18 mouse cellular contexts compared by ENCODE assay signal in genomic region chr2:59036433-59036832, GRCm38 (mm10).
DNase-seq lines count a peak whose midpoint lies in the region; ATAC-seq and TF ChIP-seq lines count a peak whose summit lies in the region.
"Had no signal": no experiment of that assay in that cellular context is flagged by ENCODE, and none has a peak within 500 bp of the region (broad histone marks: within the 10 kb centered on the region; RNA-seq: fewer than 3 reads in every experiment).

No protein-coding gene starts in this region.

- H3K9me3 ChIP-seq in hindbrain, postnatal 0 days (ENCODE audit: low read length), result no peaks in the 10 kb centered on the region
- no peaks in the 10 kb centered on the region for H3K9me3 ChIP-seq in hindbrain, embryonic 16.5 days (ENCODE audit: control insufficient read depth, low read length)
- H3K9me3 ChIP-seq in lung, postnatal 0 days (ENCODE audit: low read length), result no peaks in the 10 kb centered on the region
- H3K9me3 ChIP-seq: embryonic facial prominence, embryonic 15.5 days; forebrain, embryonic 10.5 days; limb, embryonic 12.5 days; midbrain, embryonic 10.5 days had no signal

- H3K4me3 ChIP-seq in hindbrain, postnatal 0 days (ENCODE audit: low read length), result no peak overlapping the region
- H3K4me3 ChIP-seq in hindbrain, embryonic 16.5 days (ENCODE audit: low read length), result no peak overlapping the region
- no peak overlapping the region for H3K4me3 ChIP-seq in lung, postnatal 0 days (ENCODE audit: low read depth, low read length)
- H3K4me3 ChIP-seq: embryonic facial prominence, embryonic 15.5 days; forebrain, embryonic 10.5 days; heart, adult 2 months; limb, embryonic 12.5 days; midbrain, embryonic 10.5 days had no signal

- no peak; the same call in 1 of the 2 replicates for TF ChIP-seq EP300 in lung, postnatal 0 days (IDR thresholded peaks at IDR 0.05)

- peak; percentile 15 for DNase-seq in hindbrain, postnatal 0 days (ENCODE audit: low spot score)
- peak; percentile 29 for DNase-seq in lung, postnatal 0 days (ENCODE audit: low spot score)
- no peak for DNase-seq in lung, postnatal 10 days
- DNase-seq in cerebellum, adult 9-11 months, result peak; percentile 85
- DNase-seq in thymus, postnatal 14 days, result no peak
- DNase-seq in heart, postnatal 14 days, result no peak
- DNase-seq: adrenal gland, postnatal 10 days; B cell, adult 2 months; gastrocnemius, postnatal 10 days; heart, adult 2 months; lung, postnatal 36 days; thymus, postnatal 4 days had no signal

- 0 out of 2 replicates have a peak, but pooled peaks cover 3% of the 10 kb centered on the region for H3K4me1 ChIP-seq in hindbrain, postnatal 0 days (ENCODE audit: insufficient read depth, low read length)
- no peaks in the 10 kb centered on the region for H3K4me1 ChIP-seq in hindbrain, embryonic 16.5 days (ENCODE audit: control insufficient read depth, insufficient read depth, low read depth, low read length)
- H3K4me1 ChIP-seq in lung, postnatal 0 days (ENCODE audit: insufficient read depth, low read depth, low read length), result no peaks in the 10 kb centered on the region
- H3K4me1 ChIP-seq: embryonic facial prominence, embryonic 15.5 days; forebrain, embryonic 10.5 days; limb, embryonic 12.5 days; midbrain, embryonic 10.5 days had no signal

- no peak for ATAC-seq in hindbrain, postnatal 0 days
- ATAC-seq in hindbrain, embryonic 16.5 days, result no peak
- peak; percentile 6; the same call in 1 of the 2 replicates for ATAC-seq in lung, postnatal 0 days

- no peak overlapping the region for H3K4me2 ChIP-seq in hindbrain, postnatal 0 days (ENCODE audit: low read depth, low read length)
- no peak overlapping the region for H3K4me2 ChIP-seq in hindbrain, embryonic 16.5 days (ENCODE audit: low read length)
- H3K4me2 ChIP-seq in lung, postnatal 0 days (replicated peaks; ENCODE audit: low read depth, low read length), result no peak overlapping the region
- H3K4me2 ChIP-seq: embryonic facial prominence, embryonic 15.5 days; limb, embryonic 12.5 days had no signal

- no peak for TF ChIP-seq CTCF in hindbrain, postnatal 0 days (IDR thresholded peaks at IDR 0.05; ENCODE audit: low read depth)
- no peak for TF ChIP-seq CTCF in lung, postnatal 0 days (IDR thresholded peaks at IDR 0.05)

- no peak overlapping the region for H3K27ac ChIP-seq in hindbrain, postnatal 0 days
- no peak overlapping the region for H3K27ac ChIP-seq in hindbrain, embryonic 16.5 days (ENCODE audit: low read depth, low read length)
- H3K27ac ChIP-seq in lung, postnatal 0 days (ENCODE audit: low read length), result no peak overlapping the region
- H3K27ac ChIP-seq: embryonic facial prominence, embryonic 15.5 days; forebrain, embryonic 10.5 days; heart, adult 2 months; limb, embryonic 12.5 days; liver, embryonic 14.5 days; midbrain, embryonic 10.5 days had no signal

- H3K9ac ChIP-seq in hindbrain, postnatal 0 days (replicated peaks; ENCODE audit: low read length), result no peak overlapping the region
- no peak overlapping the region for H3K9ac ChIP-seq in hindbrain, embryonic 16.5 days (ENCODE audit: low read depth, low read length)
- no peak overlapping the region for H3K9ac ChIP-seq in lung, postnatal 0 days (replicated peaks; ENCODE audit: low read depth)
- H3K9ac ChIP-seq: embryonic facial prominence, embryonic 15.5 days; limb, embryonic 12.5 days; liver, embryonic 14.5 days had no signal

- H3K36me3 ChIP-seq in hindbrain, postnatal 0 days (ENCODE audit: insufficient read depth, low read length), result no peaks in the 10 kb centered on the region
- H3K36me3 ChIP-seq in hindbrain, embryonic 16.5 days (ENCODE audit: control insufficient read depth, insufficient read depth, low read length), result no peaks in the 10 kb centered on the region
- no peaks in the 10 kb centered on the region for H3K36me3 ChIP-seq in lung, postnatal 0 days (ENCODE audit: insufficient read depth, low read length)
- H3K36me3 ChIP-seq: embryonic facial prominence, embryonic 15.5 days; forebrain, embryonic 10.5 days; limb, embryonic 12.5 days; midbrain, embryonic 10.5 days had no signal

- no peaks in the 10 kb centered on the region for H3K27me3 ChIP-seq in hindbrain, postnatal 0 days (ENCODE audit: insufficient read depth, low read length)
- H3K27me3 ChIP-seq in hindbrain, embryonic 16.5 days (replicated peaks; ENCODE audit: control insufficient read depth, insufficient read depth, low read length), result no peaks in the 10 kb centered on the region
- H3K27me3 ChIP-seq in lung, postnatal 0 days (replicated peaks; ENCODE audit: insufficient read depth, low read length), result no peaks in the 10 kb centered on the region
- H3K27me3 ChIP-seq: embryonic facial prominence, embryonic 15.5 days; limb, embryonic 12.5 days had no signal

- WGBS in hindbrain, postnatal 0 days, result 49% methylated on average over 6 of the region's 6 CpGs
- 39% methylated on average over 6 of the region's 6 CpGs for WGBS in hindbrain, embryonic 16.5 days
- WGBS in lung, postnatal 0 days, result 45% methylated on average over 6 of the region's 6 CpGs

- intact Hi-C loops in heart, postnatal 14 days (cut with DNase I), result no loop called here

Comparison
In these comparisons a context has a peak if more than half of its experiments do, and no peak if none do; other contexts are left out.
1. DNase-seq: peak in hindbrain, postnatal 0 days (single experiment), lung, postnatal 0 days (single experiment) and cerebellum, adult 9-11 months (single experiment); none in lung, postnatal 10 days (single experiment), thymus, postnatal 14 days (single experiment) and heart, postnatal 14 days (0 of 2).